In the genomic region with DNA sequence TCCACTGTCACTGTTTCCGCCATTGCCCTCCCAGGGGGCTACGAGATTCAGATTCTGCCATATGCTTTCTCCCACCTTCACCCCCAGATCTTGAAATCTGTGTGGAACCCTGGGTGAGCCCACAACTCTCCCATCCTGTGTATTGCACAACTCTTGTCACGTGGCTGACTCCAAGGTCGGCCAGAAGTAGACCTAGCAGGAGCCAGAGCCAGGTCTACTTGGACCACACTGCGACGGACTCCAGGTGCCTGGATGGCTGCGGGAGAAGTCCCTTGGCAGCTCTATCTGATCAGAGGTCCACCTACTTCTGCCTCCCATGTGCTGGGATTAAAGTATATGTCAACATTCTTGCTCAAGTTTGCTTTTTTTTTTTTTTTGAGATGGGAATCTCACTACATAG, we compare ENCODE assay signal across 28 mouse cellular contexts. TPM values are rescaled to one million over a fixed set of nuclear protein-coding genes. Genes with fewer than 3 reads are reported as not detected.
A peak's percentile ranks its signal among the peaks of the same experiment; 100 is the strongest.
DNase-seq lines count a peak whose midpoint lies in the region; ATAC-seq and TF ChIP-seq lines count a peak whose summit lies in the region.
"Had no signal": no experiment of that assay in that cellular context is flagged by ENCODE, and none has a peak within 500 bp of the region (broad histone marks: within the 10 kb centered on the region; RNA-seq: fewer than 3 reads in every experiment).

No protein-coding gene starts in this region.

- DNase-seq in adrenal gland, postnatal 10 days, result peak; percentile 54
- no peak for DNase-seq in adrenal gland, postnatal 4 days (ENCODE audit: low spot score in 2 of 2)
- DNase-seq in kidney, postnatal 36 days, result peak; percentile 25 to 56
- DNase-seq in kidney, postnatal 10 days, result no peak
- DNase-seq in embryo, embryonic 9.5 days (ENCODE audit: extremely low spot score), result no peak
- no peak for DNase-seq in embryonic facial prominence, embryonic 10.5 days (ENCODE audit: low spot score)
- DNase-seq: B cell, adult 2 months; cerebellum, adult 11-12 months; cerebellum, adult 9-10 months; cerebellum, postnatal 25 days; forebrain, postnatal 0 days; gastrocnemius, postnatal 36 days; heart, adult 18-20 months; heart, postnatal 10 days; heart, postnatal 4 days; kidney, adult 11 months had no signal

- H3K27me3 ChIP-seq in C2C12 (ENCODE audit: control insufficient read depth, insufficient read depth, insufficient read length), result peaks cover 18% of the 10 kb centered on the region
- no peaks in the 10 kb centered on the region for H3K27me3 ChIP-seq in embryonic facial prominence, embryonic 10.5 days (replicated peaks; ENCODE audit: low read depth, poor library complexity, severe bottlenecking)
- H3K27me3 ChIP-seq: forebrain, embryonic 13.5 days had no signal

- no peaks in the 10 kb centered on the region for H3K79me3 ChIP-seq in C2C12 (ENCODE audit: low read depth)

- WGBS in embryonic facial prominence, embryonic 10.5 days, result 88% methylated on average over 7 of the region's 7 CpGs

- no peak for TF ChIP-seq CTCF in C2C12 (IDR thresholded peaks at IDR 0.05; ENCODE audit: control insufficient read depth, insufficient read depth, insufficient read length)

- peaks cover 5% of the 10 kb centered on the region; the same call in 1 of the 2 replicates for H3K4me1 ChIP-seq in embryonic facial prominence, embryonic 10.5 days
- H3K4me1 ChIP-seq: forebrain, embryonic 13.5 days; heart, embryonic 10.5 days; hindbrain, embryonic 13.5 days had no signal

- no peak overlapping the region for H3ac ChIP-seq in C2C12 (ENCODE audit: control insufficient read depth, insufficient read length, low read depth)

- no peaks in the 10 kb centered on the region for H3K79me2 ChIP-seq in C2C12 (ENCODE audit: control insufficient read depth, insufficient read depth)

- H3K36me3 ChIP-seq in C2C12 (ENCODE audit: control insufficient read depth, insufficient read depth), result no peaks in the 10 kb centered on the region
- H3K36me3 ChIP-seq in embryonic facial prominence, embryonic 10.5 days (replicated peaks), result no peaks in the 10 kb centered on the region
- H3K36me3 ChIP-seq: heart, embryonic 10.5 days; hindbrain, embryonic 13.5 days had no signal

- 0 out of 2 replicates have a peak, but pooled peaks have one; percentile 31 for ATAC-seq in granulocyte monocyte progenitor cell, adult 5-6 weeks (replicated peaks; ENCODE audit: poor library complexity, severe bottlenecking)
- ATAC-seq: forebrain, embryonic 13.5 days; forebrain, postnatal 0 days; hindbrain, postnatal 0 days had no signal

- no peak overlapping the region for H3K4me3 ChIP-seq in C2C12 (ENCODE audit: insufficient read depth, poor library complexity, severe bottlenecking)
- H3K4me3 ChIP-seq in embryonic facial prominence, embryonic 10.5 days, result no peak overlapping the region
- H3K4me3 ChIP-seq: forebrain, embryonic 13.5 days; heart, embryonic 10.5 days; hindbrain, embryonic 13.5 days had no signal

- no peak overlapping the region for H3K27ac ChIP-seq in embryonic facial prominence, embryonic 10.5 days (replicated peaks)
- H3K27ac ChIP-seq: forebrain, embryonic 13.5 days; heart, embryonic 10.5 days; hindbrain, embryonic 13.5 days; hindbrain, postnatal 0 days had no signal

- no peaks in the 10 kb centered on the region for H3K9me3 ChIP-seq in embryonic facial prominence, embryonic 10.5 days
- H3K9me3 ChIP-seq: forebrain, embryonic 13.5 days; heart, embryonic 10.5 days; hindbrain, embryonic 13.5 days had no signal

TF ChIP-seq in C2C12, 6 proteins besides CTCF, POLR2A, EP300 and RAD21:
- TF ChIP-seq CEBPB (IDR thresholded peaks at IDR 0.05; ENCODE audit: low read depth) (peak; percentile 56), USF1 (IDR thresholded peaks at IDR 0.05; ENCODE audit: low read depth) (no peak)

RNA-seq across cellular contexts. Expression of a gene that starts 7.3 kb away (rescaled TPM):
- total RNA-seq in adrenal gland, postnatal 10 days (2021), result 10 to 100 TPM; 31.4 to 92.9 TPM
- total RNA-seq in adrenal gland, postnatal 4 days (2021), result 10 to 100 TPM in 1 of 2 experiments, 1 to 10 TPM in 1; 2.1 to 34.3 TPM
- polyA plus RNA-seq in C2C12 (2012; fragmentation: generic; extraction: Trizol), result not detected
- not detected in 2 replicates for total RNA-seq in granulocyte monocyte progenitor cell, adult 5-6 weeks (2014; fragmentation: Nextera tagmentation)
- not detected in 2 replicates for total RNA-seq in granulocyte monocyte progenitor cell, adult 5-6 weeks (2017)
- not detected in 2 replicates for polyA plus RNA-seq in embryonic facial prominence, embryonic 10.5 days (2016; fragmentation: Nextera tagmentation; extraction: Ambion mirVana)
- total RNA-seq: forebrain, postnatal 0 days; heart, adult 18-20 months; heart, postnatal 10 days; heart, postnatal 4 days; MEL had no signal
- polyA plus RNA-seq: cortical plate, adult 2 months; embryonic facial prominence, embryonic 14.5 days; forebrain, embryonic 13.5 days; forebrain, postnatal 0 days; heart, embryonic 14.5 days; hindbrain, embryonic 13.5 days; hindbrain, postnatal 0 days; intestine, embryonic 14.5 days had no signal

RNA-seq across cellular contexts. Expression of a gene that starts 11.7 kb away (rescaled TPM):
- total RNA-seq in adrenal gland, postnatal 10 days (2021), result 10 to 100 TPM; 28.9 to 35.5 TPM
- total RNA-seq in adrenal gland, postnatal 4 days (2021), result 10 to 100 TPM; 36.4 to 39.4 TPM
- polyA plus RNA-seq in C2C12 (2012; fragmentation: generic; extraction: Trizol), result 40.1 TPM
- 28.1 and 50.4 TPM in 2 replicates for total RNA-seq in granulocyte monocyte progenitor cell, adult 5-6 weeks (2014; fragmentation: Nextera tagmentation)
- 36.1 and 42.8 TPM in 2 replicates for total RNA-seq in granulocyte monocyte progenitor cell, adult 5-6 weeks (2017)
- polyA plus RNA-seq in embryonic facial prominence, embryonic 10.5 days (2016; fragmentation: Nextera tagmentation; extraction: Ambion mirVana), result 70.8 and 71.1 TPM in 2 replicates

RNA-seq across cellular contexts. Expression of a gene that starts 20.6 kb away (rescaled TPM):
- total RNA-seq in adrenal gland, postnatal 10 days (2021), result 1 to 10 TPM; 2.9 to 8.5 TPM
- 1 to 10 TPM in 1 of 2 experiments, under 1 TPM in 1; 0.48 to 3.8 TPM for total RNA-seq in adrenal gland, postnatal 4 days (2021)
- polyA plus RNA-seq in C2C12 (2012; fragmentation: generic; extraction: Trizol), result not detected
- not detected in 2 replicates for total RNA-seq in granulocyte monocyte progenitor cell, adult 5-6 weeks (2014; fragmentation: Nextera tagmentation)
- not detected in 2 replicates for total RNA-seq in granulocyte monocyte progenitor cell, adult 5-6 weeks (2017)
- polyA plus RNA-seq in embryonic facial prominence, embryonic 10.5 days (2016; fragmentation: Nextera tagmentation; extraction: Ambion mirVana), result not detected in 2 replicates
- total RNA-seq: forebrain, postnatal 0 days; gastrocnemius, adult 18-20 months; gastrocnemius, postnatal 36 days; heart, adult 18-20 months; heart, postnatal 10 days; heart, postnatal 4 days; hindbrain, postnatal 0 days; MEL had no signal
- polyA plus RNA-seq: forebrain, postnatal 0 days; heart, embryonic 14.5 days; hindbrain, embryonic 13.5 days; hindbrain, postnatal 0 days had no signal

RNA-seq across cellular contexts. Expression of a gene that starts 21.7 kb away (rescaled TPM):
- total RNA-seq in adrenal gland, postnatal 10 days (2021), result 10 to 100 TPM in 1 of 2 experiments, 1 to 10 TPM in 1; 9.5 to 10.4 TPM
- 10 to 100 TPM; 14.2 to 17.0 TPM for total RNA-seq in adrenal gland, postnatal 4 days (2021)
- 11.5 TPM for polyA plus RNA-seq in C2C12 (2012; fragmentation: generic; extraction: Trizol)
- total RNA-seq in granulocyte monocyte progenitor cell, adult 5-6 weeks (2014; fragmentation: Nextera tagmentation), result 22.3 and 28.0 TPM in 2 replicates
- 15.6 and 16.2 TPM in 2 replicates for total RNA-seq in granulocyte monocyte progenitor cell, adult 5-6 weeks (2017)
- polyA plus RNA-seq in embryonic facial prominence, embryonic 10.5 days (2016; fragmentation: Nextera tagmentation; extraction: Ambion mirVana), result 34.3 and 34.7 TPM in 2 replicates

RNA-seq across cellular contexts. Expression of a gene that starts 25.7 kb away (rescaled TPM):
- total RNA-seq in adrenal gland, postnatal 10 days (2021), result 10 to 100 TPM; 25.1 to 63.1 TPM
- total RNA-seq in adrenal gland, postnatal 4 days (2021), result 1 to 10 TPM in 1 of 2 experiments, under 1 TPM in 1; 0.64 to 9.5 TPM
- not detected for polyA plus RNA-seq in C2C12 (2012; fragmentation: generic; extraction: Trizol)
- not detected in 2 replicates for total RNA-seq in granulocyte monocyte progenitor cell, adult 5-6 weeks (2014; fragmentation: Nextera tagmentation)
- total RNA-seq in granulocyte monocyte progenitor cell, adult 5-6 weeks (2017), result not detected in 2 replicates
- not detected in 2 replicates for polyA plus RNA-seq in embryonic facial prominence, embryonic 10.5 days (2016; fragmentation: Nextera tagmentation; extraction: Ambion mirVana)
- total RNA-seq: forebrain, postnatal 0 days; heart, postnatal 10 days; heart, postnatal 4 days; hindbrain, postnatal 0 days; MEL had no signal
- polyA plus RNA-seq: embryonic facial prominence, embryonic 14.5 days; forebrain, embryonic 13.5 days; heart, embryonic 10.5 days; heart, embryonic 14.5 days; hindbrain, embryonic 13.5 days; hindbrain, postnatal 0 days had no signal

Comparison
In these comparisons a context has a peak if more than half of its experiments do, and no peak if none do; other contexts are left out.
1. DNase-seq: peak in adrenal gland, postnatal 10 days (single experiment) and kidney, postnatal 36 days (2 of 2); none in adrenal gland, postnatal 4 days (0 of 2), kidney, postnatal 10 days (single experiment), embryo, embryonic 9.5 days (single experiment) and embryonic facial prominence, embryonic 10.5 days (single experiment).